8 mouse cellular contexts compared by ENCODE assay signal in genomic region chr15:79687175-79687574, GRCm38 (mm10). TPM values are rescaled to one million over a fixed set of nuclear protein-coding genes. Genes with fewer than 3 reads are reported as not detected.
DNase-seq lines count a peak whose midpoint lies in the region; ATAC-seq and TF ChIP-seq lines count a peak whose summit lies in the region.

No protein-coding gene starts in this region.

- peak overlapping the region; percentile 99 for H3K27ac ChIP-seq in heart, adult 2 months
- H3K27ac ChIP-seq in CH12.LX (ENCODE audit: insufficient read depth, low read depth), result peak overlapping the region; percentile 62
- H3K27ac ChIP-seq in embryonic facial prominence, embryonic 14.5 days (replicated peaks; ENCODE audit: low read depth, low read length), result peak overlapping the region; percentile 94
- peak overlapping the region; percentile 91 for H3K27ac ChIP-seq in intestine, embryonic 14.5 days (ENCODE audit: low read depth)
- peak overlapping the region; percentile 96 for H3K27ac ChIP-seq in midbrain, embryonic 15.5 days

- H3K79me2 ChIP-seq in heart, adult 2 months (replicated peaks; ENCODE audit: control insufficient read depth, insufficient read depth, low read length), result peaks cover 9% of the 10 kb centered on the region
- H3K79me2 ChIP-seq in CH12.LX (replicated peaks; ENCODE audit: control insufficient read depth, extremely low read depth, insufficient read depth, poor library complexity, severe bottlenecking), result peaks cover 61% of the 10 kb centered on the region

- H3K9me3 ChIP-seq in CH12.LX (replicated peaks; ENCODE audit: low read length), result no peaks in the 10 kb centered on the region
- H3K9me3 ChIP-seq in embryonic facial prominence, embryonic 14.5 days (ENCODE audit: control insufficient read depth, low read length), result no peaks in the 10 kb centered on the region
- no peaks in the 10 kb centered on the region for H3K9me3 ChIP-seq in intestine, embryonic 14.5 days (ENCODE audit: control insufficient read depth, low read length)
- no peaks in the 10 kb centered on the region for H3K9me3 ChIP-seq in midbrain, embryonic 15.5 days

- H3K4me3 ChIP-seq in heart, adult 2 months, result peak overlapping the region; percentile 86
- H3K4me3 ChIP-seq in CH12.LX (replicated peaks in 1 of 3; ENCODE audit: low read depth in 2 of 3, low read length in 2 of 3, poor library complexity in 1 of 3), result peak overlapping the region; percentile 90 to 94 (median 91)
- H3K4me3 ChIP-seq in embryonic facial prominence, embryonic 14.5 days (ENCODE audit: low read depth, low read length), result peak overlapping the region; percentile 72
- peak overlapping the region; percentile 72 for H3K4me3 ChIP-seq in intestine, embryonic 14.5 days (ENCODE audit: low read depth, low read length)
- H3K4me3 ChIP-seq in midbrain, embryonic 15.5 days, result peak overlapping the region; percentile 81

- ATAC-seq in embryonic facial prominence, embryonic 14.5 days (ENCODE audit: low read depth), result no peak
- ATAC-seq in intestine, embryonic 14.5 days (replicated peaks; ENCODE audit: low FRiP score, low TSS enrichment, low read depth), result no peak
- no peak for ATAC-seq in midbrain, embryonic 15.5 days (replicated peaks)

- no peak for DNase-seq in heart, adult 2 months
- DNase-seq in heart, adult 8-10 months (ENCODE audit: low spot score), result no peak
- no peak for DNase-seq in CH12.LX (ENCODE audit: extremely low read depth)
- DNase-seq in embryonic facial prominence, embryonic 14.5 days (ENCODE audit: low spot score), result peak; percentile 33
- DNase-seq in intestine, embryonic 14.5 days (ENCODE audit: low spot score), result peak; percentile 81
- no peak for DNase-seq in thymus, postnatal 10 days (ENCODE audit: low spot score in 2 of 2)
- DNase-seq in spleen, postnatal 14 days (ENCODE audit: low spot score in 2 of 2), result no peak

- dilution Hi-C loops in CH12.LX (cut with MboI; ENCODE audit: extremely low pct_ligation_motif_present, extremely low pct_unique_long_range_greater_than_20kb, low sequenced_read_pairs), result no loop called here

- H3K36me3 ChIP-seq in heart, adult 2 months (ENCODE audit: control insufficient read depth, insufficient read depth, low read length), result peaks cover 3% of the 10 kb centered on the region
- peaks cover 0 to 9% of the 10 kb centered on the region in 2 experiments for H3K36me3 ChIP-seq in CH12.LX (replicated peaks in 1 of 2; ENCODE audit: control insufficient read depth in 1 of 2, insufficient read depth in 1 of 2, low read length in 1 of 2)
- H3K36me3 ChIP-seq in embryonic facial prominence, embryonic 14.5 days (ENCODE audit: control insufficient read depth, insufficient read depth, low read length), result no peaks in the 10 kb centered on the region
- 0 out of 2 replicates have a peak, but pooled peaks cover 4% of the 10 kb centered on the region for H3K36me3 ChIP-seq in intestine, embryonic 14.5 days (ENCODE audit: control insufficient read depth, insufficient read depth, low read length)
- H3K36me3 ChIP-seq in midbrain, embryonic 15.5 days (replicated peaks), result 0 out of 2 replicates have a peak, but pooled peaks cover 2% of the 10 kb centered on the region

- no peak for TF ChIP-seq CTCF in heart, adult 2 months (IDR thresholded peaks at IDR 0.05)
- TF ChIP-seq CTCF in CH12.LX (conservative IDR thresholded peaks at IDR 0.05 in 1 of 2, IDR thresholded peaks at IDR 0.05 in 1 of 2; ENCODE audit: low read depth in 2 of 2, low read length in 2 of 2), result no peak

- TF ChIP-seq RAD21 in CH12.LX (IDR thresholded peaks at IDR 0.05; ENCODE audit: low read depth, low read length), result no peak

- intact Hi-C loops in heart, adult 2 months (cut with DNase I), result loop anchor here (2.0 kb wide), 1 partner anchor 14 kb away; no protein-coding TSS in a partner anchor

- WGBS in heart, adult 2 months, result 1% methylated on average over 33 of the region's 33 CpGs
- WGBS in embryonic facial prominence, embryonic 14.5 days, result under 1% methylated on average over 24 of the region's 33 CpGs
- under 1% methylated on average over 31 of the region's 33 CpGs for WGBS in intestine, embryonic 14.5 days
- WGBS in midbrain, embryonic 15.5 days, result under 1% methylated on average over 33 of the region's 33 CpGs

- peak overlapping the region; percentile 70; the same call in 1 of the 2 replicates for H3K4me2 ChIP-seq in CH12.LX (ENCODE audit: insufficient read depth, low read depth, poor library complexity, severe bottlenecking)
- peak overlapping the region; percentile 88 for H3K4me2 ChIP-seq in embryonic facial prominence, embryonic 14.5 days (ENCODE audit: low read depth, low read length)
- peak overlapping the region; percentile 73 for H3K4me2 ChIP-seq in intestine, embryonic 14.5 days (ENCODE audit: low read length)
- peak overlapping the region; percentile 83 for H3K4me2 ChIP-seq in midbrain, embryonic 15.5 days

- H3K27me3 ChIP-seq in heart, adult 2 months (ENCODE audit: control insufficient read depth, insufficient read depth, low read length), result no peaks in the 10 kb centered on the region
- H3K27me3 ChIP-seq in CH12.LX (replicated peaks), result peaks cover 15% of the 10 kb centered on the region
- H3K27me3 ChIP-seq in embryonic facial prominence, embryonic 14.5 days (replicated peaks; ENCODE audit: control insufficient read depth, insufficient read depth, low read length), result no peaks in the 10 kb centered on the region
- no peaks in the 10 kb centered on the region for H3K27me3 ChIP-seq in intestine, embryonic 14.5 days (replicated peaks; ENCODE audit: control insufficient read depth, insufficient read depth, low read length)
- no peaks in the 10 kb centered on the region for H3K27me3 ChIP-seq in midbrain, embryonic 15.5 days (replicated peaks)

- in situ Hi-C loops in CH12.LX (cut with MboI; ENCODE audit: low pct_ligation_motif_present, low pct_unique_long_range_greater_than_20kb, low sequenced_read_pairs), result no loop called here

- peaks cover 22% of the 10 kb centered on the region for H3K4me1 ChIP-seq in heart, adult 2 months (ENCODE audit: control insufficient read depth, insufficient read depth, low read length)
- peaks cover 8 to 66% of the 10 kb centered on the region in 2 experiments for H3K4me1 ChIP-seq in CH12.LX (ENCODE audit: control insufficient read depth in 1 of 2, insufficient read depth in 2 of 2)
- H3K4me1 ChIP-seq in embryonic facial prominence, embryonic 14.5 days (ENCODE audit: control insufficient read depth, insufficient read depth, low read length), result peaks cover 46% of the 10 kb centered on the region
- H3K4me1 ChIP-seq in intestine, embryonic 14.5 days (replicated peaks; ENCODE audit: control insufficient read depth, insufficient read depth, low read length), result peaks cover 49% of the 10 kb centered on the region
- H3K4me1 ChIP-seq in midbrain, embryonic 15.5 days, result peaks cover 65% of the 10 kb centered on the region

- TF ChIP-seq POLR2A in heart, adult 2 months (IDR thresholded peaks at IDR 0.05; ENCODE audit: insufficient read depth, low read depth, low read length), result no peak
- TF ChIP-seq POLR2A in CH12.LX (IDR thresholded peaks at IDR 0.05; ENCODE audit: low read depth, low read length), result no peak

- 0 out of 2 replicates have a peak, but pooled peaks have one; percentile 12 for TF ChIP-seq EP300 in heart, adult 2 months (IDR thresholded peaks at IDR 0.05; ENCODE audit: insufficient read depth, low read depth, low read length)
- TF ChIP-seq EP300 in CH12.LX (IDR thresholded peaks at IDR 0.05; ENCODE audit: low read length), result no peak

- H3K9ac ChIP-seq in heart, adult 2 months (ENCODE audit: low read depth, low read length), result peak overlapping the region; percentile 98
- peak overlapping the region; percentile 93 for H3K9ac ChIP-seq in CH12.LX (ENCODE audit: insufficient read depth, low read depth)
- H3K9ac ChIP-seq in embryonic facial prominence, embryonic 14.5 days (ENCODE audit: low read depth, low read length), result peak overlapping the region; percentile 95
- H3K9ac ChIP-seq in intestine, embryonic 14.5 days (ENCODE audit: low read length), result peak overlapping the region; percentile 78
- H3K9ac ChIP-seq in midbrain, embryonic 15.5 days, result peak overlapping the region; percentile 84

RNA-seq across cellular contexts. Expression of gene Josd1, which starts 0.5 kb away (rescaled TPM):
- total RNA-seq in heart, adult 2 months (2021), result 10 to 100 TPM; 22.1 to 24.9 TPM
- polyA plus RNA-seq in heart, adult 2 months (2012; rRNA removed), result 16.1 and 25.6 TPM in 2 replicates
- 10 to 100 TPM; 19.7 to 28.9 (median 23.3) TPM for total RNA-seq in heart, adult 8-10 months (2022)
- total RNA-seq in CH12.LX (2012; rRNA removed) (34.9 and 41.0 TPM in 2 replicates), CH12.LX (2014; rRNA removed) (48.3 and 50.6 TPM in 2 replicates)
- 28.2 and 30.1 TPM in 2 replicates for polyA plus RNA-seq in CH12.LX (2012; ENCODE audit: insufficient read length, low read depth)
- polyA plus RNA-seq in embryonic facial prominence, embryonic 14.5 days (2014; fragmentation: Nextera tagmentation; extraction: Ambion mirVana), result 19.0 and 19.9 TPM in 2 replicates
- 13.8 and 16.1 TPM in 2 replicates for polyA plus RNA-seq in intestine, embryonic 14.5 days (2014; fragmentation: Nextera tagmentation; extraction: Ambion mirVana)
- 22.8 and 24.0 TPM in 2 replicates for polyA plus RNA-seq in midbrain, embryonic 15.5 days (2015; fragmentation: Nextera tagmentation; extraction: Ambion mirVana)

RNA-seq across cellular contexts. Expression of gene Gtpbp1, which starts 3.5 kb away (rescaled TPM):
- total RNA-seq in heart, adult 2 months (2021), result 10 to 100 TPM; 26.9 to 30.1 TPM
- 27.0 and 30.5 TPM in 2 replicates for polyA plus RNA-seq in heart, adult 2 months (2012; rRNA removed)
- 10 to 100 TPM; 24.8 to 31.0 (median 29.0) TPM for total RNA-seq in heart, adult 8-10 months (2022)
- 32.9 and 34.2 TPM in 2 replicates for total RNA-seq in CH12.LX (2012; rRNA removed)
- total RNA-seq in CH12.LX (2014; rRNA removed), result 25.3 and 25.5 TPM in 2 replicates
- 45.2 and 45.3 TPM in 2 replicates for polyA plus RNA-seq in CH12.LX (2012; ENCODE audit: insufficient read length, low read depth)
- 27.2 and 28.4 TPM in 2 replicates for polyA plus RNA-seq in embryonic facial prominence, embryonic 14.5 days (2014; fragmentation: Nextera tagmentation; extraction: Ambion mirVana)
- polyA plus RNA-seq in intestine, embryonic 14.5 days (2014; fragmentation: Nextera tagmentation; extraction: Ambion mirVana), result 33.1 and 35.1 TPM in 2 replicates
- 53.7 and 57.4 TPM in 2 replicates for polyA plus RNA-seq in midbrain, embryonic 15.5 days (2015; fragmentation: Nextera tagmentation; extraction: Ambion mirVana)

RNA-seq across cellular contexts. Expression of gene Tomm22, which starts 16.5 kb away (rescaled TPM):
- 100 to 1,000 TPM in 1 of 2 experiments, 10 to 100 TPM in 1; 99.8 to 109 TPM for total RNA-seq in heart, adult 2 months (2021)
- 57.8 and 112 TPM in 2 replicates for polyA plus RNA-seq in heart, adult 2 months (2012; rRNA removed)
- 100 to 1,000 TPM; 103 to 122 (median 108) TPM for total RNA-seq in heart, adult 8-10 months (2022)
- total RNA-seq in CH12.LX (2012; rRNA removed) (109 and 142 TPM in 2 replicates), CH12.LX (2014; rRNA removed) (495 and 496 TPM in 2 replicates)
- polyA plus RNA-seq in CH12.LX (2012; ENCODE audit: insufficient read length, low read depth), result 212 and 234 TPM in 2 replicates
- polyA plus RNA-seq in embryonic facial prominence, embryonic 14.5 days (2014; fragmentation: Nextera tagmentation; extraction: Ambion mirVana), result 208 and 234 TPM in 2 replicates
- 244 and 272 TPM in 2 replicates for polyA plus RNA-seq in intestine, embryonic 14.5 days (2014; fragmentation: Nextera tagmentation; extraction: Ambion mirVana)
- 222 and 226 TPM in 2 replicates for polyA plus RNA-seq in midbrain, embryonic 15.5 days (2015; fragmentation: Nextera tagmentation; extraction: Ambion mirVana)

RNA-seq across cellular contexts. Expression of gene Cby1, which starts 28.2 kb away (rescaled TPM):
- total RNA-seq in heart, adult 2 months (2021), result 10 to 100 TPM; 18.6 to 19.3 TPM
- polyA plus RNA-seq in heart, adult 2 months (2012; rRNA removed), result 10.1 and 13.8 TPM in 2 replicates
- total RNA-seq in heart, adult 8-10 months (2022), result 10 to 100 TPM; 16.1 to 24.6 (median 19.7) TPM
- total RNA-seq in CH12.LX (2012; rRNA removed) (17.6 and 20.2 TPM in 2 replicates), CH12.LX (2014; rRNA removed) (19.3 and 19.5 TPM in 2 replicates)
- polyA plus RNA-seq in CH12.LX (2012; ENCODE audit: insufficient read length, low read depth), result 16.9 and 20.7 TPM in 2 replicates
- polyA plus RNA-seq in embryonic facial prominence, embryonic 14.5 days (2014; fragmentation: Nextera tagmentation; extraction: Ambion mirVana), result 47.4 and 52.3 TPM in 2 replicates
- polyA plus RNA-seq in intestine, embryonic 14.5 days (2014; fragmentation: Nextera tagmentation; extraction: Ambion mirVana), result 36.0 and 39.3 TPM in 2 replicates
- 92.1 and 99.6 TPM in 2 replicates for polyA plus RNA-seq in midbrain, embryonic 15.5 days (2015; fragmentation: Nextera tagmentation; extraction: Ambion mirVana)

RNA-seq across cellular contexts. Expression of gene Fam227a, which starts 28.4 kb away (rescaled TPM):
- total RNA-seq in heart, adult 2 months (2021), result under 1 TPM; 0.75 to 0.84 TPM
- polyA plus RNA-seq in heart, adult 2 months (2012; rRNA removed), result 1.2 and 1.4 TPM in 2 replicates
- total RNA-seq in heart, adult 8-10 months (2022), result under 1 TPM; 0.37 to 0.82 (median 0.63) TPM
- total RNA-seq in CH12.LX (2012; rRNA removed) (0.34 and 0.42 TPM in 2 replicates), CH12.LX (2014; rRNA removed) (0.12 and 0.48 TPM in 2 replicates)
- polyA plus RNA-seq in CH12.LX (2012; ENCODE audit: insufficient read length, low read depth), result 0.20 and 0.31 TPM in 2 replicates
- 0.85 and 1.3 TPM in 2 replicates for polyA plus RNA-seq in embryonic facial prominence, embryonic 14.5 days (2014; fragmentation: Nextera tagmentation; extraction: Ambion mirVana)
- polyA plus RNA-seq in intestine, embryonic 14.5 days (2014; fragmentation: Nextera tagmentation; extraction: Ambion mirVana), result 1.3 and 1.9 TPM in 2 replicates
- polyA plus RNA-seq in midbrain, embryonic 15.5 days (2015; fragmentation: Nextera tagmentation; extraction: Ambion mirVana), result 5.1 and 6.6 TPM in 2 replicates

Comparison
In these comparisons a context has a peak if more than half of its experiments do, and no peak if none do; other contexts are left out.
1. DNase-seq: peak in embryonic facial prominence, embryonic 14.5 days (single experiment) and intestine, embryonic 14.5 days (single experiment); none in heart, adult 2 months (0 of 2), heart, adult 8-10 months (single experiment), CH12.LX (single experiment), thymus, postnatal 10 days (0 of 2) and spleen, postnatal 14 days (0 of 2).
2. Peak in every context shown above with its lines, with median percentiles within 50 percentile points of each other: H3K27ac ChIP-seq, H3K4me3 ChIP-seq, H3K9ac ChIP-seq and H3K4me2 ChIP-seq.